Mouse (Mus musculus): Measurements from ENCODE around the gene Mtmr12. TPM values are rescaled to one million over a fixed set of nuclear protein-coding genes. Genes with fewer than 3 reads are reported as not detected.

Mtmr12 gene
- polyA plus RNA-seq, 1 experiment from 2014 or later: 9.2 TPM

DNA sequence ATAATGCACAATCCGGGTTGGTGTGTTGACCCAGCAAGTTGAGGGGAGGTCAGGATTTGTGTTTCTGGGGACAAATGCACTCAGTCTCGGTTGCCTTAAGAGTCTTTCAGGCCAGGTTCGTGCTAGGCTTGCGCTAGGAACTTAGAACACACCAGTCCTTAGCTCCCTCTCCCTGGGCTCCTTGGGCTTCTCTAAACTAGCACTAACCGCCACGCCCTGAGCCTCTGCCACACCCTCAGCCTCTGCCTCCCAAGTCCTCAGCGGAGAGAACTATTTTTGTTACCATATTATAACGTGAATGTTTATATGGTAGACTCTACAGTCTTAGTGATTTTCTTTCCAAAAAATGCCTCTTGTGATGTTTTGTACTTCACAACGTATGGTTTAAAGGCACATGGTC, 66.5 kb downstream of the Mtmr12 start:
- Histone ChIP-seq H3K9ac (no peak overlapping the region), H3K9me3 (no peaks in the 10 kb centered on the region), H3K4me2 (no peak overlapping the region), H3K27ac (replicated peaks) (no peak overlapping the region), H3K4me1 (replicated peaks) (no peaks in the 10 kb centered on the region), H3K36me3 (peaks cover 26% of the 10 kb centered on the region), H3K27me3 (no peaks in the 10 kb centered on the region), H3K4me3 (no peak overlapping the region)
- ATAC-seq (ENCODE audit: low FRiP score, low read depth): no peak
- 90% methylated on average over 9 of the region's 9 CpGs for WGBS

DNA sequence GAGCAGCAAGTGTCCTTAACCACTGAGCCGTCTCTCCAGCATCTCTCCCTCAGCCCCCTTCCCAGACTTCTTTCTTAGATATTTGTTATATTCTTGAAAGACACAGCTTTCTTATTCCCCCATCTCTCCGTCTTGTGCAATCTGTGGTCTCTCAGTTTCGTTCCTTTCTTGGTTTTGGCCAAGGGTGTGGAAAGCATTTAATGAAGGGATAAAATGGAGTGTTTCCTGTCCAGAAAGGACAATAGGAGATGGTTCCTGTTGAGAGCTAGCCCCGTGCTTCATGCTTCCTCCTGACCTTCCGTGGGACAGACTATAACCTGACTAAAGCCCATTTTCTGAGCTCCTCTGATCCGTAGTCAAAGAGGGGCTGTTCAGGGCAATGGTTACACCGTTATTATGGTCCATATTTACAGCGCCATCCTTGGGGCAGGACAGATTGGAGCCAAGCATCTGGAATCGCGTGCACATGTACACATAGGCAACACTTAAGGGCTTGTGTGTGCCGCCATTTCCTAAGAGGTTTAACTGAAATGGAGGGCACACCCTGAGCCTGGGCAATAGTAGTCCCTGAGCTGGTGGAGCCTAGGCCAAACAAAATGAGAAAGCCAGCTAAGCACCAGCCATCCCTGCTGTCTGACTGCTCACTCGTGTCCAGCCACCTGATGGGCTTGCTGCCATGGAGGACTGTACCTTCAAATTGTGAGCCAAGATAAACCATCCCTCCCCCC, 68.7 kb downstream of the Mtmr12 start:
- H3K27ac ChIP-seq (replicated peaks): no peak overlapping the region
- no peaks in the 10 kb centered on the region for H3K9me3 ChIP-seq
- H3K36me3 ChIP-seq: peaks cover 20% of the 10 kb centered on the region
- H3K4me2 ChIP-seq: no peak overlapping the region
- ATAC-seq (ENCODE audit: low FRiP score, low read depth): no peak
- H3K9ac ChIP-seq: no peak overlapping the region
- no peaks in the 10 kb centered on the region for H3K27me3 ChIP-seq
- no peak overlapping the region for H3K4me3 ChIP-seq
- WGBS: 85% methylated on average over 12 of the region's 12 CpGs
- H3K4me1 ChIP-seq (replicated peaks): no peaks in the 10 kb centered on the region

DNA sequence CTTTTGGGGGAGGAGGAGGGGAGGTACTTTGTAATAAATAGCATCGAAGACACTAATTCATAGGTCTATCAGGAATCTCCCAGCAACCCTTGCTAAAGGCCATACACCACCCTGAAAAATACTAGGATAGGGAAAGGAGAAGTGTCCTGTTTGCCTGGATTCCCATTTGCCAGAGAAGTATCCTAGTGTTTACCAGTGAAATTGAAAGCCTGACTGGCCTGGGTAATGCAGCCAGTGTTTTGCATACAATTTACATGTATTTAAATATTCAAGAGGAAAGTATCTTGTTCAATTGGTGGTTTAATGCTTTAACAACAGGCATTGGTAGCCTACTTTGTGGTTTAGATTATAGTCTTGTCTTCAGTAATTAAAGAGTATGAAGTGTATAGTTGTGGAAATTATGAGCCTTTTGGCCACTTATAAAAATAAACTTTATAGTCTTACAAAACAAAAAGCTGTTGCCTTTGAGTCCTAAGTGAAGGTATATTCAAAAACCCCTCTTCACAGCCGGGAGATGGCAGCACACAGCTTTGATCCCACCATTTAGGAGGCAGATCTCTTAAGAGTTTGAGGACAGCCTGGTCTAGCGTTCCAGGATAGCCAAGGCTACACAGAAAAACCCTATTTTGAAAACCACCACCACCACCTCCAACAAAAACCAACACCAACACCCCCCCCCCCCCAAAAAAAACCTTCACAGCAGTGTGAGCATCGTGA, 69.4 kb downstream of the Mtmr12 start:
- no peak overlapping the region for H3K4me2 ChIP-seq
- H3K4me1 ChIP-seq (replicated peaks): no peaks in the 10 kb centered on the region
- 63% methylated on average over 4 of the region's 4 CpGs for WGBS
- H3K36me3 ChIP-seq: peaks cover 20% of the 10 kb centered on the region
- ATAC-seq (ENCODE audit: low FRiP score, low read depth): no peak; the same call in 1 of the 2 replicates
- no peaks in the 10 kb centered on the region for H3K27me3 ChIP-seq
- no peak overlapping the region for H3K9ac ChIP-seq
- H3K9me3 ChIP-seq: no peaks in the 10 kb centered on the region
- H3K4me3 ChIP-seq: no peak overlapping the region
- no peak overlapping the region for H3K27ac ChIP-seq (replicated peaks)

DNA sequence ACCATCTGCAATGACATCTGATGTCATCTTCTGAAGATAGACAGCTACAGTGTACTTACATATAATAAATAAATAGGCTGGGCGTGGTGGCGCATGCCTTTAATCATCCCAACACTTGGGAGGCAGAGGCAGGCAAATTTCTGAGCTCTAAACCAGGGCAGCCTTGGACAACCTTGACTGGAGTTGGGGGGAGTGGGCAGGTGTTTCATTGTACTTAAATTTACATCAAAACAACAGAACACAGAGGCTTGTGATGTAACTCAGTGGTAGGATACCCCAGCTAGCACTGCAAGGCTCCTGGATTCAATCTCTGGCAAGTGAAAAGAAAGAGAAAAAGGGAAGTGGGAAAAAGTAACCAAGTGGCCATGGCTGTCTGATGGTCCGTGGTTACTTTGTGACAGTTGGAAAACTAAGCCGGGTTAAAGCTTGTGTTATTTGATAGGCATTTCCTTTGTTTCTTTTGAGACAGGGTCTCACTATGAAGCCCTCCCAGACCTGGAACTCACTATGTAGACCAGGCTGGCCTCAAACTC, 70.3 kb downstream of the Mtmr12 start:
- ATAC-seq (ENCODE audit: low FRiP score, low read depth): no peak
- Histone ChIP-seq H3K27me3 (no peaks in the 10 kb centered on the region), H3K4me2 (no peak overlapping the region), H3K9me3 (no peaks in the 10 kb centered on the region), H3K4me3 (no peak overlapping the region), H3K4me1 (replicated peaks) (no peaks in the 10 kb centered on the region), H3K36me3 (peaks cover 12% of the 10 kb centered on the region), H3K27ac (replicated peaks) (no peak overlapping the region), H3K9ac (no peak overlapping the region)
- 77% methylated on average over 4 of the region's 4 CpGs for WGBS

DNA sequence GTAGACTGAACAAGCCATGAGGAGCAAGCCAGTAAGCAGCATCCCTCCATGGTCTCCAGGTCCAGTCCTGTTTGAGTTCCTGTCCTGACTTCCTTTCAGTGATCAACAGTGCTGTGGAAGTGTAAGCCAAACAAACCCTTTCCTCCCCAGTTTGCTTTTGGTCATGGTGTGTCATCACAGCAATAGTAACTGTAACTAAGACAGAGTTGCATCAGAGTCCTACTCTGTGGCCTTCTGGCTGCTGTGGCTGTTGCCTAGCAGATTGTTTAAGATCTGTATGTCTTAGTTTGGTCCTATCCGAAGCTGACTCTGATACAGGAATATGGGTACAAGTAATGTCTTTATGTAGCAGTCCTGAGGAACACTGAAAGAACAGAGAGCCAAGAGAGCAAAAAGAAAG, 75.0 kb downstream of the Mtmr12 start:
- H3K9ac ChIP-seq: no peak overlapping the region
- no peak overlapping the region for H3K4me2 ChIP-seq
- 89% methylated on average over 1 of the region's 1 CpGs for WGBS
- no peak overlapping the region for H3K4me3 ChIP-seq
- H3K4me1 ChIP-seq (replicated peaks): no peaks in the 10 kb centered on the region
- ATAC-seq (ENCODE audit: low FRiP score, low read depth): no peak
- H3K36me3 ChIP-seq: no peaks in the 10 kb centered on the region
- H3K9me3 ChIP-seq: no peaks in the 10 kb centered on the region
- no peaks in the 10 kb centered on the region for H3K27me3 ChIP-seq
- no peak overlapping the region for H3K27ac ChIP-seq (replicated peaks)

DNA sequence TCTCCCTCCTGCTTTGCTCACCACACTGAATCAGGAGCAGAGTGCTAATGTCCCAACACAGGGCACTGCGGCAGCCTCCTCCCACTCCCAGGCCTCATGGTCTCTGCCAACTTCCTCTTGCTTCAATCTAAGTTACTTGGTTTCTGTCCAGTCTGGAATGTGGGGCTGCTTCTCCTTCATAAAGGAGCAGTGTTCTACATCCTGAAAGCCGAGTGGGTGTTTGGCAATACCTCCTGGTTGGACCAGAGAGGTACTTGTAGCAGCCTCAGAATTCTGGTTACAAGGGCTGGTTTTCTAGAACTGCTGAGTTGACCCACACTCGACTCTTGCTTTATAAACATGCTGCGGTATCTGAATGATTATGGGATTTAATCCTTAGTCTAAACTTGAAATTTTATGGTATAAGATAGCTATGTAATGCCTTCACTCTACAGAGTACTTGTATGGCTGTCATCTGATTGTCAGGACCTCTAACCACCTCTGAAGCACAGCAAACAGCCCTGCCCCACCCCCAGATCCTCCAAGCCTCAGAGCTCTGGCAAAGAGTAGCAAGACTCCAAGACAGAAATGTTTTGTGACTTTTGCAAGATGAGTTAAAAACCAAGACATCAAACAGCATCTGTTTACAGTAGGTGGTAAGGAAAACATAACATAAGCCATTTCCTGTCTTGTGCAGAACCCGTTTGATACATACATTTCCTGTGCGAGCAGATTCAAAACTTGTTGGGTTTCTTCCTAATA, 80.1 kb downstream of the Mtmr12 start:
- H3K4me1 ChIP-seq (replicated peaks): no peaks in the 10 kb centered on the region
- H3K4me3 ChIP-seq: no peak overlapping the region
- H3K9me3 ChIP-seq: no peaks in the 10 kb centered on the region
- no peaks in the 10 kb centered on the region for H3K36me3 ChIP-seq
- H3K27ac ChIP-seq (replicated peaks): no peak overlapping the region
- no peak overlapping the region for H3K9ac ChIP-seq
- H3K4me2 ChIP-seq: no peak overlapping the region
- ATAC-seq (ENCODE audit: low FRiP score, low read depth): no peak
- WGBS: 81% methylated on average over 6 of the region's 6 CpGs
- no peaks in the 10 kb centered on the region for H3K27me3 ChIP-seq

DNA sequence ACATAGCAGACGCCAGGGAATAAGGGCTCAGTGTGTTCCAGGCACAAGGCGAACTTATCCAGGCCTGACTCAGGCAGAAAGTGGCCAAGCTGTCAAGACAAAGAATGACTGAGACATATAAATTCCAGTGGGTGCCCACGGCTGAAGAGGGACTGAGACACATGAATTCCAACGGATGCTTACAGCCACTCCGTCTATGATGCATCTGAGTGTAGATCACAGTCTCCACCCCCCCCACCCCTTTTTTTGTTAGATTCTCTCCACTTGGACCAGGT, 80.6 kb downstream of the Mtmr12 start:
- no peak overlapping the region for H3K4me2 ChIP-seq
- no peak overlapping the region for H3K4me3 ChIP-seq
- no peak overlapping the region for H3K9ac ChIP-seq
- no peak overlapping the region for H3K27ac ChIP-seq (replicated peaks)
- H3K9me3 ChIP-seq: no peaks in the 10 kb centered on the region
- 79% methylated on average over 5 of the region's 5 CpGs for WGBS
- H3K27me3 ChIP-seq: no peaks in the 10 kb centered on the region
- H3K4me1 ChIP-seq (replicated peaks): no peaks in the 10 kb centered on the region
- ATAC-seq (ENCODE audit: low FRiP score, low read depth): no peak
- no peaks in the 10 kb centered on the region for H3K36me3 ChIP-seq

DNA sequence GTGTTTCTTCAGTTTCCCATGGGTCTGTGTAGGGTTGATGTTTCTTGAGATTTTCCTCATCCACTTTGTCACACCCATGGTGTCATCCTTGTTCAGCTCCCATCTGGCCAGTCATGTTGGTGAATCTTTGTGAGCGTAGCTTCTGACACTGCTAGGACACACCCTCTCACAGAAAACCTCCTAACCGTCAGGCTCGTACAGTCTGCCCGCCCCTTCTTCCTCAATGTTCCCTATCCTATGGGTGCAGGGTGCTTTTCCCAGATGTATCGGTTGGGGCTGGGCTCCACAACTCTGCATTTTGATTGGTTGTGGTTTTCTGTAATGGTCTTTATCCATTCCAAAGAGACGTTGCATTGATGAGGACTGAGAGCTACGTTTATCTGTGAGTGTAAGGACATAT, 85.5 kb downstream of the Mtmr12 start:
- Histone ChIP-seq H3K4me3 (no peak overlapping the region), H3K4me1 (replicated peaks) (no peaks in the 10 kb centered on the region), H3K27ac (replicated peaks) (no peak overlapping the region), H3K36me3 (no peaks in the 10 kb centered on the region), H3K9me3 (no peaks in the 10 kb centered on the region), H3K9ac (no peak overlapping the region), H3K4me2 (no peak overlapping the region), H3K27me3 (no peaks in the 10 kb centered on the region)
- WGBS: 87% methylated on average over 7 of the region's 7 CpGs
- ATAC-seq (ENCODE audit: low FRiP score, low read depth): no peak

DNA sequence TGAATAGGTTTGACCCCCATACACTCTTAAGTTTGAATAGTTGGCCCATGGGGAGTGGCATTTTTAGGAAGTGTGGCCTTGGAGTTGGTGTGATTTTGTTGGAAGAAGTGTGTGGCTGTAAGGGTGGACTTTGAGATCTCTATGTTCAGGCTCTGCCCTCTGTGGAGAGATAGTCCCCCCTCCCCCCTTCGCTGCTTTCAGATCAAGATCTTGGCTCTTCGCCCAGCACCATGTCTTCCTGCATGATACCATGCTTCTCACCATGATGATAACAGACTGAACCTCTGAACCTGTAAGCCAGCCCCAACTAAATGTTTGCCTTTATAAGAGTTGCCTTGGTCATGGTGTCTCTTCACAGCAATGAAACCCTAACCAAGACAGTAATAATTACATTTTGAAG, 86.9 kb downstream of the Mtmr12 start:
- H3K4me3 ChIP-seq: no peak overlapping the region
- 83% methylated on average over 2 of the region's 2 CpGs for WGBS
- H3K36me3 ChIP-seq: no peaks in the 10 kb centered on the region
- no peaks in the 10 kb centered on the region for H3K9me3 ChIP-seq
- H3K4me1 ChIP-seq (replicated peaks): no peaks in the 10 kb centered on the region
- no peak overlapping the region for H3K4me2 ChIP-seq
- no peak overlapping the region for H3K27ac ChIP-seq (replicated peaks)
- ATAC-seq (ENCODE audit: low FRiP score, low read depth): no peak
- H3K27me3 ChIP-seq: no peaks in the 10 kb centered on the region
- H3K9ac ChIP-seq: no peak overlapping the region

DNA sequence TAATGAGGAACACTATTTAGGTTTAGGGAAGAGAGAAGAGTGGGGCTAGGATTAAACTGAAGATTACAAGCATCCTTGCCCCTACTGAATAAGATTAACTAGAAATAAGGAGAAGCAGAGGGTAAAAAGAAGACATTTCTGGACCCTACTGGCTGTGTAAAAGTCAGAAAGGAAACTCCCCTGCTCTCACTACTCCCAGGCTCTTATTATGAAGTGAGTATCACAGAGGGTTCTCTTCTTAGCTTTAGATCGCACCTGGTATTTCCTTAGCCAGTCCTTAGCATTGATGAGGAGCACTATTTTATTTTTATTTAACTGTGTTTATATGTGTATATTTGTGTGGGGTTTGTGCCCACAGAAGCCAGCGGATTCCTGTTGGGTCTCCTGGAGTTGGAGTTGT, 91.4 kb downstream of the Mtmr12 start:
- no peak overlapping the region for H3K4me3 ChIP-seq
- H3K36me3 ChIP-seq: no peaks in the 10 kb centered on the region
- H3K4me2 ChIP-seq: no peak overlapping the region
- H3K27ac ChIP-seq (replicated peaks): no peak overlapping the region
- H3K27me3 ChIP-seq: no peaks in the 10 kb centered on the region
- no peaks in the 10 kb centered on the region for H3K4me1 ChIP-seq (replicated peaks)
- H3K9ac ChIP-seq: no peak overlapping the region
- no peaks in the 10 kb centered on the region for H3K9me3 ChIP-seq
- WGBS: 66% methylated on average over 2 of the region's 2 CpGs
- ATAC-seq (ENCODE audit: low FRiP score, low read depth): no peak

DNA sequence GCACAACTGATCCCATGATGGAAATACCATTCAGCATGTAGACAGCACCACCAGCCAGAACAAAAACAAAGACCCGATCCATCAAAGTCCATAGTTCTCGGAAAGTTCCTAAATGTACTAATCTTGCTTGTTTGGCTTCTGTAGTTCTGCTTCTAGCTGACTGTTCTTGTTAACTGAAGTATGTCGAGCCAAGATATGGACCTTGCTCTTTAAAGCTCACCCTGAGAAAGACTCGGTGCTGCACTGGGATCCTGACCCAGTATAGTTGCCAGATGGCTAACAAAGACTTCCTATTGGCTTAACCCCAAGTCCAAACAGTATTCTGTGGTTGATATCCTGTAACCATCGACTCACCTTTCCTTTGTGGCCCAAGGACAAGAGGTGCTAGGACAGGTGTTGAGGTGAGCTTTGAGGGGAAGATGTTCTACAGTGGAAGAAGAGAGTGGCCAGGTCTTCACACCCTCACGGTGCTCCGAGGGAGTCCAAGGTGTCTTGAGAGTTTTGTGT, 93.5 kb downstream of the Mtmr12 start:
- WGBS: 86% methylated on average over 7 of the region's 7 CpGs

DNA sequence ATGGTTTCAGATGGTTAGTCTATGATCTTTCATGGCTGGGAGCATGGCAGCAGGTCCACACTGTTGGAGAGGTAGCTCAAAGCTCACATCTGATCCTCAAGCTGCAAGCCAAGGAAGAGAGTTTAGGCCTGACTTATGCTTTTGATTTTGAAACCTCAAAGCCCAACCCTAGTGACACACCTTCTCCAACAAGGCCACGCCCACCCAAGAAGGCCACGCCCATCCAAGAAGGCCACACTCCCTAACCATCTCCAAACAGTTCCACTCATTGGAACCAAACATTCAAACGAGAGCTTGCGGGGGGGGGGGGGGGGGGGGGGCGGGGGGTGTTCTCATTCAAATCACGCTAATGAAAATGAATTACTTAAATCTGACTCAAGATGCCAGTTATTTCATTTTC, 96.9 kb downstream of the Mtmr12 start:
- no peaks in the 10 kb centered on the region for H3K4me1 ChIP-seq (replicated peaks)
- no peak overlapping the region for H3K4me3 ChIP-seq
- no peaks in the 10 kb centered on the region for H3K36me3 ChIP-seq
- no peak for ATAC-seq (ENCODE audit: low FRiP score, low read depth)
- no peak overlapping the region for H3K27ac ChIP-seq (replicated peaks)
- no peak overlapping the region for H3K9ac ChIP-seq
- H3K4me2 ChIP-seq: no peak overlapping the region
- 81% methylated on average over 5 of the region's 6 CpGs for WGBS
- no peaks in the 10 kb centered on the region for H3K9me3 ChIP-seq
- H3K27me3 ChIP-seq: no peaks in the 10 kb centered on the region

More for the DNA sequence above, 93.5 kb downstream of the Mtmr12 start:
- H3K9ac ChIP-seq: no peak overlapping the region
- no peak overlapping the region for H3K27ac ChIP-seq (replicated peaks)
- no peaks in the 10 kb centered on the region for H3K27me3 ChIP-seq
- no peak for ATAC-seq (ENCODE audit: low FRiP score, low read depth)
- no peaks in the 10 kb centered on the region for H3K36me3 ChIP-seq
- H3K9me3 ChIP-seq: no peaks in the 10 kb centered on the region
- no peaks in the 10 kb centered on the region for H3K4me1 ChIP-seq (replicated peaks)
- no peak overlapping the region for H3K4me3 ChIP-seq
- no peak overlapping the region for H3K4me2 ChIP-seq

Data from hindbrain, embryonic 15.5 days (tissue).